Mouse (Mus musculus) heart, adult 2 months (tissue): ENCODE results near the gene Glp2r.

Experiments used
- CTCF ChIP-seq: fragments of 200-600 bp; IDR thresholded peaks from 2 replicates; pipeline ENCODE4 v1.8.1; 2022; ENCODE audit warnings: antibody characterized with exemption, mild to moderate bottlenecking, moderate library complexity
- POLR2A ChIP-seq: fragments of 200-500 bp; IDR thresholded peaks from 2 replicates; pipeline ENCODE4 v1.6.1; 2011; ENCODE audit warnings: mild to moderate bottlenecking, low read depth, low read length, control low read depth; ENCODE audit not compliant: insufficient read depth

DNA sequence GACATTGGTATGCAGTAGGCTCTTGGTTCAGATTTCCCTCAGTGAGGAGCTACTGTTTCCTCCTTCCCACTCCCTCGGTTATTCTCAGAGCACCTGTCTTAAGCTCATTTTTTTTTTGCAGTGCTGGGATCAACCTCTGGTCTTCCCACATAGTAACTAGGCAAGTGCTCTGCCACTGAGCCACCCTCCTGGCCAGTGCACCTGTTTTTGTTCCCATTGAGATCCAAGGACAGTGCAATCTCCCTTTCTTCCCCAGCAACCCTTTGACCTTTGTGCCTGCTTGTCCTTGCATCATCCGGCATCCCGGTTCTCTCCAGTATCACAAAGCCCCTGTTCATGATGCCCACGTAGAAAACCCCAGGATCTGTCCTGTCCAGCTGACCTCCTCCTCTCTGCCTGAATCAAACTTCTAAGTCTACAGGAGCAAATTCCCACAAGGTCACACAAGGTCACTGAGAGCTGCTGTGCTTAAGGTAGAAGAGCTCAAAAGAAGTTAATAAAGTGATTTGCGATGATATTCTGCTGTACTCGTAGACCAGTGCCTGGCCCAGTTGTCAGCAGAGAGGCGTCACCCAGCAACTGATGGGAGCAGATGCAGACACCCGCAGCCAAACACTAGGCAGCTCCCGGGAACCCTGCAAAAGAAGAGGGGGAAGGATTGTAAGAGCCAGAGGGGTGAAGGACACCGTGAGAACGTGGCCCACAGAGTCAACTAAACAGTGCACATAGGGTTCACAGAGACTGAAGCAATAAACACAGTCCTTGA is 36.1 kb upstream of the Glp2r start:
- TF ChIP-seq CTCF: no peak
- no peak for TF ChIP-seq POLR2A
